Mouse (Mus musculus) CD4-positive, CD25-positive, alpha-beta regulatory T cell, adult 4 months (primary cell): ENCODE data around the gene Fbxo47. TPM values are rescaled to one million over a fixed set of nuclear protein-coding genes. Genes with fewer than 3 reads are reported as not detected.
A peak's percentile ranks its signal among the peaks of the same experiment; 100 is the strongest.

Source experiments
- ATAC-seq: one replicate; pipeline ENCODE4 v1.8.0; 2017
- polyA plus RNA-seq, 2 experiments: library from polyadenylated mRNA; unstranded; fragments of 100-300 nt; shearing (Covaris generic); gene quantifications; one replicate each; pipeline ENCODE4 v1.2.1; 2017

Gene Fbxo47
- polyA plus RNA-seq, 2 experiments from 2014 or later, result 0.34 to 0.65 TPM

- ATAC-seq, result peak; percentile 62
Observed at GRCm38 (mm10) chr11:97810356-97810755, 73.6 kb downstream of the Fbxo47 start.

GRCm38 (mm10) chr11:97809235-97810121 is 74.5 kb downstream of the Fbxo47 start:
- no peak for ATAC-seq

- ATAC-seq, result no peak
Observed at GRCm38 (mm10) chr11:97808621-97809234, 75.2 kb downstream of the Fbxo47 start.

GRCm38 (mm10) chr11:97808093-97808492 is 75.9 kb downstream of the Fbxo47 start:
- ATAC-seq, result peak; percentile 18

- peak; percentile 13 for ATAC-seq
Observed at GRCm38 (mm10) chr11:97807626-97808025, 76.3 kb downstream of the Fbxo47 start.

- no peak for ATAC-seq
Observed at GRCm38 (mm10) chr11:97806613-97806964, 77.4 kb downstream of the Fbxo47 start.

GRCm38 (mm10) chr11:97805662-97806612 is 78.0 kb downstream of the Fbxo47 start:
- ATAC-seq, result no peak

GRCm38 (mm10) chr11:97804841-97805661 is 78.9 kb downstream of the Fbxo47 start:
- ATAC-seq, result no peak

GRCm38 (mm10) chr11:97803847-97804246 is 80.1 kb downstream of the Fbxo47 start:
- ATAC-seq, result no peak

Other genes with a start within 250 kb of the Fbxo47 start
- gene Mllt6, start 220.7 kb downstream of the Fbxo47 start, polyA plus RNA-seq, result 10 to 100 TPM in 1 of 2 experiments, 1 to 10 TPM in 1; 8.0 to 14.1 TPM
- 10 to 100 TPM; 63.5 to 80.3 TPM for gene Cisd3, start 198.3 kb downstream of the Fbxo47 start, polyA plus RNA-seq
- 1 to 10 TPM; 2.9 to 4.6 TPM for gene Pcgf2, start 183.7 kb downstream of the Fbxo47 start, polyA plus RNA-seq
- 100 to 1,000 TPM; 453 to 558 TPM for gene Psmb3, start 180.8 kb downstream of the Fbxo47 start, polyA plus RNA-seq
- 1 to 10 TPM; 1.4 to 2.2 TPM for gene Pip4k2b, start 139.4 kb downstream of the Fbxo47 start, polyA plus RNA-seq
- gene Cwc25, start 117.6 kb downstream of the Fbxo47 start, polyA plus RNA-seq, result 10 to 100 TPM; 25.2 to 33.8 TPM
- gene 1700001P01Rik, start 108.2 kb downstream of the Fbxo47 start, polyA plus RNA-seq, result not detected
- gene Rpl23, start 101.7 kb downstream of the Fbxo47 start, polyA plus RNA-seq, result 1,000 to 10,000 TPM in 1 of 2 experiments, 100 to 1,000 TPM in 1; 884 to 1,093 TPM
- gene Lasp1, start 85.2 kb downstream of the Fbxo47 start, polyA plus RNA-seq, result 10 to 100 TPM; 46.4 to 49.9 TPM
- gene B230217C12Rik, start 43.4 kb downstream of the Fbxo47 start, polyA plus RNA-seq, result 1 to 10 TPM; 1.4 TPM
- gene Plxdc1, start 102.3 kb upstream of the Fbxo47 start, polyA plus RNA-seq, result 1 to 10 TPM; 1.8 to 3.7 TPM
- 100 to 1,000 TPM in 1 of 2 experiments, 10 to 100 TPM in 1; 89.8 to 124 TPM for gene Arl5c, start 112.0 kb upstream of the Fbxo47 start, polyA plus RNA-seq
- gene Cacnb1, start 138.9 kb upstream of the Fbxo47 start, polyA plus RNA-seq, result 1 to 10 TPM; 1.8 to 2.4 TPM
- 1,000 to 10,000 TPM; 3,157 to 3,173 TPM for gene Rpl19, start 142.6 kb upstream of the Fbxo47 start, polyA plus RNA-seq
- gene Stac2, start 169.3 kb upstream of the Fbxo47 start, polyA plus RNA-seq, result not detected